Mouse (Mus musculus) spleen, postnatal 36 days (tissue): ENCODE measurements at regions not wholly inside any gene's neighbourhood (a gene's known extent, or its start where the extent isn't known, plus 50 kb on each side); places are given as distances from the start of the nearest gene placed in this dataset.

ENCODE experiments used
- DNase-seq, 2 experiments: peaks; one replicate each; pipeline ENCODE4 v3.0.0; 2022; ENCODE audit warnings: low spot score in 2 of 2, mixed read lengths in 1 of 2

GRCm38 (mm10) chr4:55203731-55204710 lies 145.8 kb upstream of the Rad23b start:
- DNase-seq = no peak

GRCm38 (mm10) chr4:55206226-55206625 lies 143.6 kb upstream of the Rad23b start:
- no peak for DNase-seq

GRCm38 (mm10) chr4:55207749-55208385 lies 142.0 kb upstream of the Rad23b start:
- no peak for DNase-seq

GRCm38 (mm10) chr4:55208386-55209345 lies 141.2 kb upstream of the Rad23b start:
- no peak for DNase-seq

- no peak for DNase-seq
These were observed 134.2 kb upstream of the Rad23b start for GRCm38 (mm10) chr4:55215425-55216174.

- DNase-seq = no peak
These were observed 133.7 kb upstream of the Rad23b start for GRCm38 (mm10) chr4:55216175-55216545.

GRCm38 (mm10) chr4:55225766-55226165 lies 124.1 kb upstream of the Rad23b start:
- DNase-seq = no peak

- DNase-seq = no peak
These were observed 122.4 kb upstream of the Rad23b start for GRCm38 (mm10) chr4:55227394-55227793.

- no peak for DNase-seq
These were observed 118.3 kb upstream of the Rad23b start for GRCm38 (mm10) chr4:55231522-55231921.

- DNase-seq = no peak
These were observed 112.0 kb upstream of the Rad23b start for GRCm38 (mm10) chr4:55237856-55238255.

GRCm38 (mm10) chr4:55240450-55240849 lies 109.4 kb upstream of the Rad23b start:
- peak; percentile 7 to 23 for DNase-seq

- no peak for DNase-seq
These were observed 107.5 kb upstream of the Rad23b start for GRCm38 (mm10) chr4:55242331-55242730.

- no peak for DNase-seq
These were observed 106.5 kb upstream of the Rad23b start for GRCm38 (mm10) chr4:55243091-55244058.

- DNase-seq = no peak
These were observed 104.1 kb upstream of the Rad23b start for GRCm38 (mm10) chr4:55245789-55246188.

- no peak for DNase-seq
These were observed 99.5 kb upstream of the Rad23b start for GRCm38 (mm10) chr4:55250334-55250733.

- no peak for DNase-seq
These were observed 98.3 kb upstream of the Rad23b start for GRCm38 (mm10) chr4:55251546-55251945.

- no peak for DNase-seq
These were observed 96.1 kb upstream of the Rad23b start for GRCm38 (mm10) chr4:55253769-55254168.

- DNase-seq = no peak
These were observed 77.7 kb upstream of the Rad23b start for GRCm38 (mm10) chr4:55271965-55272630.

- DNase-seq = no peak
These were observed 73.4 kb upstream of the Rad23b start for GRCm38 (mm10) chr4:55276300-55276952.
